Mouse (Mus musculus) cerebellum, adult (tissue): ENCODE measurements around the gene Hdac11.
"Not testable (repeated sequence)": the region's sequence is repeated elsewhere in the genome, so short reads cannot be mapped to it uniquely, and the experiment has no call there.

ENCODE experiments used
- ATAC-seq: cut with Nextera tagmentation; 2 replicates; pipeline ENCODE4 v1.9.2; 2017; ENCODE audit warnings: mild to moderate bottlenecking, moderate library complexity, mixed read lengths; ENCODE audit not compliant: insufficient number of reproducible peaks, low FRiP score, low TSS enrichment

Gene Hdac11

GRCm38 (mm10) chr6:91198456-91198855, 42.0 kb downstream of the Hdac11 start:
- no peak for ATAC-seq

- ATAC-seq: no peak
Measured at GRCm38 (mm10) chr6:91200429-91201188, 44.1 kb downstream of the Hdac11 start.

GRCm38 (mm10) chr6:91201881-91202341, 45.4 kb downstream of the Hdac11 start:
- ATAC-seq: no peak

- no peak for ATAC-seq
Measured at GRCm38 (mm10) chr6:91202571-91202970, 46.1 kb downstream of the Hdac11 start.

GRCm38 (mm10) chr6:91205346-91205745, 48.9 kb downstream of the Hdac11 start:
- no peak for ATAC-seq

- ATAC-seq: no peak
Measured at GRCm38 (mm10) chr6:91205791-91206190, 49.3 kb downstream of the Hdac11 start.

- no peak for ATAC-seq
Measured at GRCm38 (mm10) chr6:91207491-91207890, 51.0 kb downstream of the Hdac11 start.

GRCm38 (mm10) chr6:91209780-91210179, 53.3 kb downstream of the Hdac11 start:
- no peak for ATAC-seq

GRCm38 (mm10) chr6:91210852-91211251, 54.4 kb downstream of the Hdac11 start:
- ATAC-seq: no peak

- not testable (repeated sequence) for ATAC-seq
Measured at GRCm38 (mm10) chr6:91212155-91212554, 55.7 kb downstream of the Hdac11 start, which contains the start of gene Fbln2. Gene Fbln2 (plus strand): TSS chr6:91212455.

- no peak for ATAC-seq
Measured at GRCm38 (mm10) chr6:91212571-91212970, 56.1 kb downstream of the Hdac11 start.

- ATAC-seq: no peak
Measured at GRCm38 (mm10) chr6:91213287-91214218, 57.1 kb downstream of the Hdac11 start.

GRCm38 (mm10) chr6:91215454-91215853, 59.0 kb downstream of the Hdac11 start:
- ATAC-seq: no peak

- no peak for ATAC-seq
Measured at GRCm38 (mm10) chr6:91218445-91218844, 62.0 kb downstream of the Hdac11 start.

GRCm38 (mm10) chr6:91218871-91219270, 62.4 kb downstream of the Hdac11 start:
- no peak for ATAC-seq

GRCm38 (mm10) chr6:91220062-91220461, 63.6 kb downstream of the Hdac11 start:
- ATAC-seq: no peak

- no peak for ATAC-seq
Measured at GRCm38 (mm10) chr6:91221094-91221493, 64.6 kb downstream of the Hdac11 start.

GRCm38 (mm10) chr6:91222694-91223346, 66.4 kb downstream of the Hdac11 start:
- ATAC-seq: no peak
